Mouse (Mus musculus) heart, postnatal 0 days (tissue): Measurements from ENCODE around the gene Fam81b. TPM values are rescaled to one million over a fixed set of nuclear protein-coding genes. Genes with fewer than 3 reads are reported as not detected.
A peak's percentile ranks its signal among the peaks of the same experiment; 100 is the strongest.
"Not testable (repeated sequence)": the region's sequence is repeated elsewhere in the genome, so short reads cannot be mapped to it uniquely, and the experiment has no call there.

Source experiments
- ATAC-seq: fragments of 200-750 bp; cut with Nextera tagmentation; 2 replicates; pipeline ENCODE4 v1.8.0; 2017; ENCODE audit warnings: low read depth, moderate number of reproducible peaks, moderate library complexity; ENCODE audit not compliant: insufficient read depth
- DNase-seq: peaks from one replicate; pipeline ENCODE4 v3.0.0-alpha.2; 2016; ENCODE audit warnings: low spot score
- H3K27ac ChIP-seq: fragments of 300-500 bp; sonication (generic); 2 replicates; pipeline ENCODE4 v1.5.1; 2014; ENCODE audit warnings: low read depth, mild to moderate bottlenecking
- H3K27me3 ChIP-seq: fragments of 300-500 bp; sonication (generic); 2 replicates; pipeline ENCODE4 v1.6.1; 2014; ENCODE audit warnings: low read length, mixed read lengths; ENCODE audit not compliant: control insufficient read depth, insufficient read depth
- H3K36me3 ChIP-seq: fragments of 300-500 bp; sonication (generic); replicated peaks from 2 replicates; pipeline ENCODE4 v1.6.1; 2014; ENCODE audit warnings: low read length, mixed read lengths; ENCODE audit not compliant: control insufficient read depth, insufficient read depth
- H3K4me1 ChIP-seq: fragments of 300-500 bp; sonication (generic); 2 replicates; pipeline ENCODE4 v1.6.1; 2014; ENCODE audit warnings: antibody characterized with exemption; ENCODE audit not compliant: control insufficient read depth, insufficient read depth
- H3K4me2 ChIP-seq: fragments of 300-500 bp; sonication (generic); 2 replicates; pipeline ENCODE4 v1.6.1; 2014; ENCODE audit warnings: low read depth, mild to moderate bottlenecking, low read length, moderate library complexity
- H3K4me3 ChIP-seq: fragments of 300-500 bp; sonication (generic); 2 replicates; pipeline ENCODE4 v1.5.1; 2014; ENCODE audit warnings: low read depth, low read length
- H3K9ac ChIP-seq: fragments of 300-500 bp; sonication (generic); replicated peaks from 2 replicates; pipeline ENCODE4 v1.6.1; 2014; ENCODE audit warnings: low read depth, low read length, mixed read lengths
- H3K9me3 ChIP-seq: fragments of 300-500 bp; sonication (generic); replicated peaks from 2 replicates; pipeline ENCODE4 v1.6.1; 2016; ENCODE audit warnings: low read length; ENCODE audit not compliant: control insufficient read depth
- CTCF ChIP-seq: IDR thresholded peaks from 2 replicates; pipeline ENCODE4 v1.5.1; 2016; ENCODE audit warnings: antibody characterized with exemption, control low read depth, low read depth
- EP300 ChIP-seq: IDR thresholded peaks from 2 replicates; pipeline ENCODE4 v1.6.1; 2016; ENCODE audit warnings: antibody characterized with exemption, low read depth
- WGBS: fragments of 180-500 bp; shearing (Covaris S2); extraction: QIAGEN DNeasy Blood & Tissue Kit; methylation state at CpG from one replicate; pipeline ENCODE4 v1.1.7; 2014; 5-methylcytosine and 5-hydroxymethylcytosine counted together
- polyA plus RNA-seq: library from polyadenylated mRNA; unstranded; fragments of >200 nt; fragmentation: Nextera tagmentation; extraction: Ambion mirVana; gene quantifications from 2 replicates; pipeline ENCODE4 v1.2.1, GENCODE M21; 2015
- total RNA-seq: library from RNA; depleted of rRNA; stranded (reverse); fragments of >200 nt; gene quantifications from 2 replicates; pipeline ENCODE4 v1.2.3, GENCODE M21; 2014; ENCODE audit warnings: low replicate concordance; rRNA removed

The Fam81b gene
- not detected in 2 replicates for total RNA-seq
- polyA plus RNA-seq = 0.08 TPM in 1 of 2 replicates, not detected in the other

DNA sequence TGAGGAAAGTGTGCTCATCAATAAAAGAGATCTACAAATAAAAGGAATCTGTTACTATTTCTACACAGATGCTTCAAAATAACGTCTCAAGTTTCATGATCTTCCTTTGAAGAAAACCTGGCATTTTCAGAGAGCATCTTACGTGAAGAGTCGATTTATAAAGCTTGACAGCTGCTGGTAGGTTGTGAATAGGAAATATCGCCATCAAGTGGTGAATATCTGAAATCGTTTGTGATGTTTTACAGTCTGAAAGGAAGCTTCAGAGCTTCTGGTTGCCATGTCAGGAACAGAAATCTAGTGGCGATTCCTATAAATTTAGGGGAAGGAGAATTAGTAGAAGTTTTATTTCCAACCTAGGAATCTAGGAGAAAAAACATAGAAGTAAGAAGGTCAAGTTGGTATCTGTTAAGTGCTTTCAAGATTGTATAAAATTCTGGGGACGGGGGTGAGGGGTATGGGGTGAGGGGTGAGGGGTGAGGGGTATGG is at the start of gene Fam81b:
TSS of gene Fam81b (minus strand) at position 436 of the 486 bp plus-strand sequence.
- Histone ChIP-seq H3K4me1 (no peaks in the 10 kb centered on the region), H3K4me3 (no peak within 1 kb of the TSS), H3K36me3 (no peaks in the 10 kb centered on the region), H3K27me3 (no peaks in the 10 kb centered on the region), H3K9me3 (no peaks in the 10 kb centered on the region), H3K27ac (no peak within 1 kb of the TSS), H3K4me2 (no peak within 1 kb of the TSS), H3K9ac (no peak within 1 kb of the TSS)
- DNase-seq (peak; percentile 34), ATAC-seq (no peak)
- WGBS = 28% methylated on average over 7 of the region's 7 CpGs
- TF ChIP-seq CTCF (peak; percentile 44), EP300 (no peak)

DNA sequence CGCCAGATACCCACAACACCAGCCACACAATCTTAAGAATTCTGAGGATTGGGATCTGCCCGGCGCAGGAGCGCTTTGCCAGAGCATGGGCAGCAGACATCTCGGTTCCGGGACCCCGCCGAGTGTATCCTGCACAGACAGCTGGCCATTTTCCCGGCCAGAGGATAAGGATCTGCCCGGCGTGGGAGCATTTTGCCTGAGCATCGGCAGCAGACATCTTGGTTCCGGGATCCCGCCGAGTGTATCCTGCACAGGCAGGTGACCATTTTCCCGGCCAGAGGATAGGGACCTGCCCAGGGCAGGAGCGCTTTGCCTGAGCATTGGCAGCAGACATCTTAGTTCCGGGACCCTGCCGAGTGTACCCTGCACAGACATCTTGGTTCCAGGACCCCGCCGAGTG is 41.1 kb upstream of the Fam81b start:
- not testable (repeated sequence) for ATAC-seq, H3K36me3 ChIP-seq, H3K4me2 ChIP-seq, H3K27ac ChIP-seq, H3K27me3 ChIP-seq, H3K4me1 ChIP-seq, H3K9me3 ChIP-seq, DNase-seq, H3K9ac ChIP-seq, H3K4me3 ChIP-seq
- 57% methylated on average over 19 of the region's 21 CpGs for WGBS

DNA sequence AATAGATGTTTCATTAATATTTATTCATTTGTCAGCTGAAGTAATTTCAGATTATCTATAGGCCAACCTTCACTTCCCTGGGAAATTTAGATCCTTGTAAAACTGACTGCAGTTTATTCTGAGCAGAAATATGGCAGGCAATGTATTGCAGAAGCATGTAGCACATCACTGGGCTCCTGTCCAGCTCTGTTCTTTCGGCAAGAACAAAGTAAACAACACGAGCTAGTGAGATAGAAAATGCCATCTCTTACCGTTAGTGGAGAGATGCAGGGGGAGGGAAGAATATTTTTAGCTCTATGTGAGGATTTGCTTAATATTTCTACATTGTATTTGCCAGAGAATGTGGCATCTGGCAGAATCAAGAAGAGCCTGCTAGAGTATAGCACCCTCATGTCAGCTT is 13.8 kb upstream of the Fam81b start:
- H3K4me2 ChIP-seq = no peak overlapping the region
- DNase-seq (no peak), ATAC-seq (no peak)
- no peaks in the 10 kb centered on the region for H3K36me3 ChIP-seq
- H3K27ac ChIP-seq = no peak overlapping the region
- 14% methylated on average over 3 of the region's 3 CpGs for WGBS
- H3K4me1 ChIP-seq = no peaks in the 10 kb centered on the region
- H3K4me3 ChIP-seq = no peak overlapping the region
- no peak overlapping the region for H3K9ac ChIP-seq
- no peaks in the 10 kb centered on the region for H3K9me3 ChIP-seq
- H3K27me3 ChIP-seq = no peaks in the 10 kb centered on the region
- TF ChIP-seq CTCF (no peak), EP300 (no peak)

DNA sequence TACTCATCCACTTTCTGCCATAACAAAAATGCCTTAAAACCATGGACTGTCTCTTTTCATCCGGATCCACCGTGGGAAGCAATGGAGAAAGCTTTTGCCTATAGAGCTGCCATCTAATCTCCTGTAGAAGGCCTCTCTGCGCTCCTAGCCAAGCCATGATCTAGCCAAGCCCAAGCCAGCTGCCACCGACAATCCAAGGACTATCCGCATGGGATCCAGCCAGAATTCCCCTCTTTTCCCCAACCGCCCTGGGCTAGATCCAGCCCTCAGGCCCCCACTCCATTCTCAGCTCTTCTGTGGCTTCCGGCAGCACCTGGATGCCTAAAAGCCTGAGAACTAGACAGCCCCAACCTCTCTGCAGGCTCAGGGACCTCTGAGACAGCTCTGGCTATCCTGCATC is 6.7 kb upstream of the Fam81b start:
- TF ChIP-seq CTCF (no peak), EP300 (no peak)

DNA sequence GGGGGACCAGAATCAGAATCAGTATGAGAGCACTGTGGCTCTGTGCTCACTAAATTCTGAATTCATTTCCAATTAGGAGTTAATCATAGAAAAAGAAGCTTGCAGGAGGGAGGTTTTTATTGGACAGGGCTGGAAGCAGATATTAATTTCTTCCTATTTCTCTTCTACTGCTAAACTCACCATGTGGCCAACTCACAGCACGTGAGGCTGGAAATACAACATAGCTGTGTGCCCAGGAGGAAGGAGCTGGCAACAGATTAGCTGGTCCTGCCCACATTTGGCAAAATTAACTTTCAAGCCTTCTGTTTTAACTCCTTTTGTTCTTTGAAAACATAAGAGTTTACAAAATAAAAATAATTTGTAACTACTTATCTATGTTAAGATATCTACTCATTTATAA is 3.9 kb upstream of the Fam81b start:
- H3K4me3 ChIP-seq = no peak overlapping the region
- H3K9me3 ChIP-seq = no peaks in the 10 kb centered on the region
- no peaks in the 10 kb centered on the region for H3K4me1 ChIP-seq
- 42% methylated on average over 1 of the region's 1 CpGs for WGBS
- H3K4me2 ChIP-seq = no peak overlapping the region
- no peak overlapping the region for H3K27ac ChIP-seq
- ATAC-seq = no peak
- no peak overlapping the region for H3K9ac ChIP-seq
- DNase-seq = no peak
- no peak for TF ChIP-seq EP300
- TF ChIP-seq CTCF = no peak
- no peaks in the 10 kb centered on the region for H3K27me3 ChIP-seq
- no peaks in the 10 kb centered on the region for H3K36me3 ChIP-seq

More for the DNA sequence above, 6.7 kb upstream of the Fam81b start:
- no peak overlapping the region for H3K27ac ChIP-seq
- ATAC-seq = no peak
- H3K9ac ChIP-seq = no peak overlapping the region
- H3K4me3 ChIP-seq = no peak overlapping the region
- no peak overlapping the region for H3K4me2 ChIP-seq
- no peaks in the 10 kb centered on the region for H3K9me3 ChIP-seq
- H3K27me3 ChIP-seq = no peaks in the 10 kb centered on the region
- no peaks in the 10 kb centered on the region for H3K4me1 ChIP-seq
- H3K36me3 ChIP-seq = no peaks in the 10 kb centered on the region
- DNase-seq = no peak
- WGBS = 77% methylated on average over 7 of the region's 7 CpGs

DNA sequence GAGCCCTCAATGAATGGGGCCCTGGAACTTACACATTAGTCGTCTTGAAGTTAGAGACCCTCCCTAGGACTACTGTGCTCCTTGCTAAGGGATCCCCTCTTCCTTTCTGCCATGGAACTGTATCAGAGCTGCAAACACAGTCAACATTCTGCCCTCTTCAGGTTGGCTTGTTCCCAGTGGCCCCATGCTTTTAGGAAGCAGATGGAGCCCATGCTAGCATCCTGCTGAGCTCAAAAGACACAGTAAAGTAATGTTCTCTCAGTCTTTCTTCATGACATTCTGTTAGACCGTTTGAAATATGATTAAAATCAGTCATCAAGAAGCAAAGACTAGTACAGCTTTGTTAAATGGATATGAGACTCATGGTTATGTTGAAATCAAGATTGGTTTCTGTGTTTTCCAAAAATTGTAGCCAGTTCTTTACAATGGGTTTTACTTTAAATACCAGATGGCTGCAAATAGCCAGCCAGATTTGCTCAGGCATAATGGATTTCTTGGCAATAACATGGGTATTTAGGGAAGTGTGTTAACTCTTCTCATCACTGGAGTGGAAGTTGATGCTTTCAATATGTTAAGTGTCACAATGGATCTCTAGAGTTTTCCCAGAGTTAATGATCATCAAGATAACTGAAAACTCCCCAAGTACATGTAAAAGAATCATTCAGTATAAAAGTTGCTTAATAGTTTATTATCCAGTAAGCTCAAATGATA is 938 bp upstream of the Fam81b start:
- no peak for ATAC-seq
- no peak overlapping the region for H3K27ac ChIP-seq
- 41% methylated on average over 2 of the region's 2 CpGs for WGBS

More for the DNA sequence above, 938 bp upstream of the Fam81b start:
- Histone ChIP-seq H3K4me1 (no peaks in the 10 kb centered on the region), H3K9me3 (no peaks in the 10 kb centered on the region), H3K4me2 (no peak overlapping the region), H3K4me3 (no peak overlapping the region), H3K9ac (no peak overlapping the region), H3K27me3 (no peaks in the 10 kb centered on the region), H3K36me3 (no peaks in the 10 kb centered on the region)
- TF ChIP-seq CTCF = no peak
- no peak for TF ChIP-seq EP300
- DNase-seq = no peak
